Mouse (Mus musculus) MEL (cell line): ENCODE data around the gene 4930404H24Rik. TPM values are rescaled to one million over a fixed set of nuclear protein-coding genes. Genes with fewer than 3 reads are reported as not detected.

Experiments
- DNase-seq: peaks from one replicate; pipeline ENCODE4 v3.0.0; 2011; ENCODE audit warnings: low read depth, low spot score
- H3K27ac ChIP-seq: 2 replicates; pipeline ENCODE4 v1.5.1; 2012; ENCODE audit warnings: low read depth, mild to moderate bottlenecking, control low read depth, low read length, moderate library complexity; ENCODE audit not compliant: control insufficient read depth
- H3K27me3 ChIP-seq, 2 experiments: fragments of 150-350 bp in 1 of 2; sonication (generic) in 1 of 2; 2 replicates each; pipeline ENCODE4 v1.6.1; 2012; ENCODE audit warnings: low read length in 2 of 2, mild to moderate bottlenecking in 2 of 2, improper control_type of control experiment in 1 of 2, moderate library complexity in 1 of 2; ENCODE audit not compliant: insufficient read depth in 2 of 2, control insufficient read depth in 1 of 2
- H3K36me3 ChIP-seq, 2 experiments: 2 replicates each; pipeline ENCODE4 v1.6.1; 2012 to 2014; ENCODE audit warnings: low read length in 2 of 2, improper control_type of control experiment in 1 of 2, inconsistent platforms in 1 of 2, mild to moderate bottlenecking in 1 of 2; ENCODE audit not compliant: insufficient read depth in 2 of 2, control insufficient read depth in 1 of 2
- H3K4me1 ChIP-seq, 2 experiments: fragments of 150-350 bp in 1 of 2; sonication (generic) in 1 of 2; 2 replicates each; pipeline ENCODE4 v1.6.1; 2012; ENCODE audit warnings: low read length in 2 of 2, improper control_type of control experiment in 1 of 2, mild to moderate bottlenecking in 1 of 2; ENCODE audit not compliant: insufficient read depth in 2 of 2, control insufficient read depth in 1 of 2
- H3K4me3 ChIP-seq, 2 experiments: fragments of 150-350 bp in 1 of 2; sonication (generic) in 1 of 2; 2 replicates each; pipeline ENCODE4 v1.5.1; 2012; ENCODE audit warnings: low read depth in 2 of 2, low read length in 2 of 2, mild to moderate bottlenecking in 2 of 2, moderate library complexity in 2 of 2, control low read depth in 1 of 2, improper control_type of control experiment in 1 of 2; ENCODE audit not compliant: control insufficient read depth in 1 of 2, insufficient read depth in 1 of 2
- H3K79me2 ChIP-seq: 2 replicates; pipeline ENCODE4 v1.6.1; 2012; ENCODE audit warnings: mild to moderate bottlenecking, low read length, moderate library complexity; ENCODE audit not compliant: control insufficient read depth, poor library complexity, insufficient read depth
- H3K9ac ChIP-seq: 2 replicates; pipeline ENCODE4 v1.6.1; 2012; ENCODE audit warnings: low read depth, mild to moderate bottlenecking, control low read depth, low read length, moderate library complexity; ENCODE audit not compliant: control insufficient read depth, poor library complexity, severe bottlenecking
- H3K9me3 ChIP-seq: fragments of 150-350 bp; sonication (generic); replicated peaks from 2 replicates; pipeline ENCODE4 v1.6.1; 2012; ENCODE audit warnings: mild to moderate bottlenecking, low read length, improper control_type of control experiment, moderate library complexity; ENCODE audit not compliant: insufficient read depth
- CHD1 ChIP-seq: IDR thresholded peaks from 2 replicates; pipeline ENCODE4 v1.6.1; 2012; ENCODE audit warnings: low read depth, mild to moderate bottlenecking, inconsistent platforms, low read length, improper control_type of control experiment
- EP300 ChIP-seq, 2 experiments: IDR thresholded peaks; 2 replicates each; pipeline ENCODE4 v1.6.1; 2011; ENCODE audit warnings: improper control_type of control experiment in 2 of 2, low read length in 2 of 2, low read depth in 1 of 2, mild to moderate bottlenecking in 1 of 2
- GABPA ChIP-seq: IDR thresholded peaks from 2 replicates; pipeline ENCODE4 v1.6.1; 2012; ENCODE audit warnings: low read depth, mild to moderate bottlenecking, inconsistent platforms, low read length, improper control_type of control experiment, moderate library complexity
- MAX ChIP-seq: IDR thresholded peaks from 2 replicates; pipeline ENCODE4 v1.6.1; 2011; ENCODE audit warnings: low read length, improper control_type of control experiment
- MXI1 ChIP-seq: IDR thresholded peaks from 2 replicates; pipeline ENCODE4 v1.6.1; 2011; ENCODE audit warnings: mild to moderate bottlenecking, low read depth, low read length, improper control_type of control experiment
- MYB ChIP-seq: IDR thresholded peaks from 2 replicates; pipeline ENCODE4 v1.6.1; 2011; ENCODE audit warnings: mild to moderate bottlenecking, low read depth, low read length, improper control_type of control experiment
- MYC ChIP-seq: IDR thresholded peaks from 2 replicates; pipeline ENCODE4 v1.6.1; 2011; ENCODE audit warnings: low read depth, mild to moderate bottlenecking, low read length, improper control_type of control experiment, moderate library complexity
- NELFE ChIP-seq: IDR thresholded peaks from 2 replicates; pipeline ENCODE4 v1.6.1; 2011; ENCODE audit warnings: low read depth, low read length, improper control_type of control experiment
- POLR2A ChIP-seq, 2 experiments: IDR thresholded peaks; 2 replicates each; pipeline ENCODE4 v1.6.1; 2011 to 2012; ENCODE audit warnings: low read length in 2 of 2, mild to moderate bottlenecking in 2 of 2, control low read depth in 1 of 2, improper control_type of control experiment in 1 of 2, low read depth in 1 of 2, moderate library complexity in 1 of 2; ENCODE audit not compliant: control insufficient read depth in 1 of 2, insufficient read depth in 1 of 2, poor library complexity in 1 of 2
- USF2 ChIP-seq, 2 experiments: IDR thresholded peaks; 2 replicates each; pipeline ENCODE4 v1.6.1; 2011 to 2012; ENCODE audit warnings: improper control_type of control experiment in 2 of 2, low read length in 2 of 2, borderline replicate concordance in 1 of 2, inconsistent platforms in 1 of 2, low read depth in 1 of 2, mild to moderate bottlenecking in 1 of 2; ENCODE audit not compliant: insufficient read depth in 1 of 2
- ZC3H11A ChIP-seq: IDR thresholded peaks from 2 replicates; pipeline ENCODE4 v1.6.1; 2012; ENCODE audit warnings: low read depth, mild to moderate bottlenecking, inconsistent platforms, low read length, improper control_type of control experiment
- polyA plus RNA-seq, 2 experiments: library from polyadenylated mRNA; stranded (reverse) in 1 of 2; unstranded in 1 of 2; fragments of >175 nt in 1 of 2; fragments of >200 nt in 1 of 2; gene quantifications; 2 replicates each; pipeline versions ENCODE4 v1.2.1 to v1.2.4; 2012; ENCODE audit warnings: low replicate concordance in 2 of 2, low read depth in 1 of 2; ENCODE audit not compliant: insufficient read length in 2 of 2, insufficient read depth in 1 of 2, missing spikeins in 1 of 2
- total RNA-seq: library from RNA; depleted of rRNA; stranded (reverse); fragments of 300-350 nt; gene quantifications from 2 replicates; pipeline ENCODE4 v1.2.3, GENCODE M21; 2012

The 4930404H24Rik gene
- total and polyA plus RNA-seq, 3 experiments: 0.24 TPM; not detected in 2

DNA sequence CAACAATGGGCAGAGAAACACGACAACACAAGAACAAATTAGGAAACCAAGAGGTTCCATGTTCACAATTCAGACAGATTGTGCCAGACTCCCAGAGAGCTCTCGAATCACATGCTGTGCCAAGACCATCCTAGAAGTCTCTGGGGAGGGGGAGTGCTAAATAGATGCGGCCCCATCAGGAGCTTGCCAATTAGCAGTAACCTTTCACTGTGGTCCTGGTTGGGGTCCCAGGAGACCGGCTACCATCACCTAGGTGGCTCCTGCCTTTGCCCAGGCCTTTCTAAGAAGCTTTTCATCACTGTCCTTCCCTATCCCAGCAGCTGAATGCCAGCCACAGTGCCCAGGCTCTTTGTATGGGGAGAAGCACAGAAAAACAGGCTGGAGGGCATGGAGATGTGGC lies 8.5 kb upstream of the 4930404H24Rik start:
- peaks cover 15 to 27% of the 10 kb centered on the region in 2 experiments for H3K4me1 ChIP-seq
- H3K27ac ChIP-seq: peak overlapping the region; percentile 30
- DNase-seq: no peak
- no peak overlapping the region for H3K4me3 ChIP-seq
- H3K36me3 ChIP-seq: peaks cover 2 to 23% of the 10 kb centered on the region in 2 experiments; a peak in 3 of 4 replicates
- H3K9ac ChIP-seq: peak overlapping the region; percentile 40
- H3K79me2 ChIP-seq: no peaks in the 10 kb centered on the region
- TF ChIP-seq USF2 (IDR thresholded peaks at IDR 0.05; ENCODE audit: borderline replicate concordance in 1 of 2, insufficient read depth in 1 of 2, low read depth in 1 of 2, low read length in 2 of 2): no peak
- no peak for TF ChIP-seq MXI1
- H3K27me3 ChIP-seq: no peaks in the 10 kb centered on the region
- no peaks in the 10 kb centered on the region for H3K9me3 ChIP-seq

DNA sequence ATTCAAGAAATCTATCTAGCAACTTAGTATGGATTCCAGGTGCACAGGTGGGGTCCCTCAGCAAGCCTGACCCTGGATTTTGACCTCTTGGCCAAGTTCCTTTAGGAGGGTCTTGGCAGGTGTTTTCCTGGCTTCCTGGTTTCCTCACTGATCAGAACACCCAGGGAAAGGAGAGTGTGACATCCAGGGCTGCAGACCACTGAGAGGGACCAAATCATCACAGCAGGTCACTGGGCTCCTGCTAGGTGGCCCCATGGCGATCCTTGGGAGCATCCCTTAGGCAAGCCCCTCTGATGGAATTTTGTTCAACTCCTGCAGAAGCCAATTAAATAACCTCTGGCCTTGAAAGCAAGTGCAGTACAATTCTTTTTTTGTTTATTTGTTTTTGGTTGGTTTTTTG lies 2.5 kb upstream of the 4930404H24Rik start:
- H3K27me3 ChIP-seq: no peaks in the 10 kb centered on the region
- H3K27ac ChIP-seq: peak overlapping the region; percentile 65; the same call in 1 of the 2 replicates
- no peak for DNase-seq
- H3K9me3 ChIP-seq: no peaks in the 10 kb centered on the region
- TF ChIP-seq CHD1 (no peak), GABPA (no peak), MYC (no peak)
- peaks cover 8% of the 10 kb centered on the region for H3K79me2 ChIP-seq
- H3K4me1 ChIP-seq: peaks cover 21 to 36% of the 10 kb centered on the region in 2 experiments
- H3K4me3 ChIP-seq: no peak overlapping the region
- peaks cover 0 to 31% of the 10 kb centered on the region in 2 experiments; a peak in 2 of 4 replicates for H3K36me3 ChIP-seq
- no peak overlapping the region for H3K9ac ChIP-seq

DNA sequence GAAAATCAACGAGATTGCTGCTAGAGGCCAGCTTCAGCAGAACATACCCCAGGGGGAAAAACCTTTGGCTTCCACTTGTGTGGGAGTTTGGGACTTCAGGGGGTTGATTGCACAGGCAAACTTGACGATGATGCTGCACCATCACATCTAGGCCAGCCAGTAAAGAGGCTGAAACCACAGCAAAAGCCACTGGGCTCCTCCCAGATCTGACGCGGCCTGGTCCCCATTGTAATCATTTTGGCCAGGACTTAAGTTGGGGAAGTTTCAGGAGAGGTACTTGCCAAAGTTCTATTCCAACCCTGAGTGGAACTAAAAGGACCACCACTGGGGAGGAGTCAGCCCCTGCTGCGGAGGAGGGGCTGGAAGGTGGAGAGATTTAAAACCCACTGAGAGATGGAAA lies 1.6 kb upstream of the 4930404H24Rik start:
- TF ChIP-seq MYB: no peak
- TF ChIP-seq POLR2A (IDR thresholded peaks at IDR 0.05; ENCODE audit: control insufficient read depth in 1 of 2, insufficient read depth in 1 of 2, low read depth in 1 of 2, low read length in 2 of 2, poor library complexity in 1 of 2): peak in 1 of 2 experiments; percentile 49; a peak in 2 of 4 replicates
- peak; percentile 42; the same call in 1 of the 2 replicates for TF ChIP-seq NELFE
- 0 out of 4 replicates have a peak, but pooled peaks of 1 of the 2 experiments have one; percentile 23 for TF ChIP-seq EP300 (IDR thresholded peaks at IDR 0.05; ENCODE audit: low read depth in 1 of 2, low read length in 2 of 2)
- no peak for TF ChIP-seq MAX
- no peak for TF ChIP-seq ZC3H11A
- peaks cover 8% of the 10 kb centered on the region for H3K79me2 ChIP-seq
- peak overlapping the region; percentile 65 for H3K27ac ChIP-seq
- H3K27me3 ChIP-seq: no peaks in the 10 kb centered on the region
- peaks cover 22 to 43% of the 10 kb centered on the region in 2 experiments for H3K4me1 ChIP-seq
- DNase-seq: peak; percentile 81
- H3K9ac ChIP-seq: peak overlapping the region; percentile 36
- H3K4me3 ChIP-seq: no peak overlapping the region
- no peaks in the 10 kb centered on the region for H3K9me3 ChIP-seq
- peaks cover 0 to 37% of the 10 kb centered on the region in 2 experiments; a peak in 2 of 4 replicates for H3K36me3 ChIP-seq
